Mouse (Mus musculus) embryonic facial prominence, embryonic 12.5 days (tissue): ENCODE results near the gene Srsf3. TPM values are rescaled to one million over a fixed set of nuclear protein-coding genes. Genes with fewer than 3 reads are reported as not detected.
A peak's percentile ranks its signal among the peaks of the same experiment; 100 is the strongest.
"Not testable (repeated sequence)": the region's sequence is repeated elsewhere in the genome, so short reads cannot be mapped to it uniquely, and the experiment has no call there.

Experiments used
- ATAC-seq: fragments of 200-750 bp; cut with Nextera tagmentation; 2 replicates; pipeline ENCODE4 v1.8.0; 2017; ENCODE audit not compliant: insufficient number of reproducible peaks, insufficient read depth, low FRiP score, low TSS enrichment
- H3K27ac ChIP-seq: fragments of 300-500 bp; sonication (generic); 2 replicates; pipeline ENCODE4 v1.5.1; 2016; ENCODE audit warnings: mild to moderate bottlenecking
- H3K27me3 ChIP-seq: fragments of 300-500 bp; sonication (generic); 2 replicates; pipeline ENCODE4 v1.6.1; 2016; ENCODE audit warnings: mild to moderate bottlenecking, moderate library complexity
- H3K36me3 ChIP-seq: fragments of 300-500 bp; sonication (generic); 2 replicates; pipeline ENCODE4 v1.6.1; 2016; ENCODE audit warnings: mild to moderate bottlenecking
- H3K4me1 ChIP-seq: fragments of 300-500 bp; sonication (generic); 2 replicates; pipeline ENCODE4 v1.6.1; 2016
- H3K4me2 ChIP-seq: fragments of 300-500 bp; sonication (generic); replicated peaks from 2 replicates; pipeline ENCODE4 v1.6.1; 2016; ENCODE audit warnings: mild to moderate bottlenecking, moderate library complexity
- H3K4me3 ChIP-seq: fragments of 300-500 bp; sonication (generic); 2 replicates; pipeline ENCODE4 v1.5.1; 2016; ENCODE audit warnings: mild to moderate bottlenecking
- H3K9ac ChIP-seq: fragments of 300-500 bp; sonication (generic); 2 replicates; pipeline ENCODE4 v1.6.1; 2016; ENCODE audit warnings: mild to moderate bottlenecking, moderate library complexity
- H3K9me3 ChIP-seq: fragments of 300-500 bp; sonication (generic); 2 replicates; pipeline ENCODE4 v1.6.1; 2016; ENCODE audit warnings: mild to moderate bottlenecking, moderate library complexity
- WGBS: fragments of 180-500 bp; shearing (Covaris S2); methylation state at CpG from one replicate; pipeline ENCODE4 v1.1.7; 2016; 5-methylcytosine and 5-hydroxymethylcytosine counted together
- polyA plus RNA-seq: library from polyadenylated mRNA; unstranded; fragments of >200 nt; fragmentation: Nextera tagmentation; extraction: Ambion mirVana; gene quantifications from 2 replicates; pipeline ENCODE4 v1.2.1, GENCODE M21; 2016

Srsf3 gene
- polyA plus RNA-seq, 1 experiment from 2014 or later, result 750 TPM

DNA sequence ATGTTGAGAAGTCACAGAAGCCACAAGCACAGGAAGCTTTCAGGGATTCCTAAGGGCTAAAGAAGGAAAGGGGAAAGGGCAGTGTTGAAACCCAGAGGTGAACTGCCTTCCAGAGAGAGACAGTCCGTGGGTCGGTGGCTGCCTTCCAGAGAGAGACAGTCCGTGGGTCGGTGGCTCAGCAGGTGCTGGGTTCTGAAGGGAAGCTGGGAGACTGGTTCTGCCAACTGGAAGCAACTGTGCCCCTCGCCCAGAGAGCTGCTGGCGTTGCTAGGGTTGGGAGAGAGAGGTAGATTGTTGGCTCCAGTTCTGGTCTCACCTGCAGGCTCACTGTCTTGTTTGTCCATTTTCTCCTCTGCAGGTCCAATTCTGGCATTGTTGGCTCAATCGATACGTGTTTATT is 26.1 kb downstream of the Srsf3 start:
- Histone ChIP-seq H3K36me3 (no peaks in the 10 kb centered on the region), H3K9ac (no peak overlapping the region), H3K9me3 (no peaks in the 10 kb centered on the region), H3K27me3 (no peaks in the 10 kb centered on the region), H3K27ac (no peak overlapping the region), H3K4me3 (no peak overlapping the region), H3K4me1 (peaks cover 36% of the 10 kb centered on the region), H3K4me2 (no peak overlapping the region)
- ATAC-seq, result no peak
- WGBS, result 83% methylated on average over 8 of the region's 8 CpGs

DNA sequence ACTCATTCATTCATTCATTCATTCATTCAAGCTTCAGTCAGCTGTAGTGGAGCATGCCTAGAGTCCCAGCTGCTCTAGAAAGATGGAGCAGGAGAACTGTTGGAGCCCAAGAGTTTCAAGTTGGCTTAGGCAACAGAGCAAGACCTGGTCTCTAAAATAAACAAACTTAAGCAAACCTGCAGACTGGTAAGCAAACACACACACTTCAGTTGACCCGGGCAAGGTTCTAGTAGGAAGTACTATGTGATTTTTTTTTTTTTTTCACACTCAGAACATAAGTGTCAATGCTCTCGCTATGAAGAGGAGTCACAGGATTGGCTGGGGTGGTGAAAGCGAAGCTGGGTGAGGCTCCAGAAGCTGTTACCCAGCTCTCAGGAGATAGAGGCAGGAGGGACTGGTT is 27.2 kb downstream of the Srsf3 start:
- Histone ChIP-seq H3K9ac (no peak overlapping the region), H3K4me1 (peaks cover 36% of the 10 kb centered on the region), H3K36me3 (no peaks in the 10 kb centered on the region), H3K4me3 (no peak overlapping the region), H3K9me3 (no peaks in the 10 kb centered on the region), H3K4me2 (no peak overlapping the region), H3K27me3 (no peaks in the 10 kb centered on the region), H3K27ac (no peak overlapping the region)
- ATAC-seq, result no peak
- WGBS, result 92% methylated on average over 3 of the region's 3 CpGs

GRCm38 (mm10) chr17:29060946-29061345 is 28.5 kb downstream of the Srsf3 start:
- ATAC-seq, result no peak
- Histone ChIP-seq H3K36me3 (no peaks in the 10 kb centered on the region), H3K9me3 (no peaks in the 10 kb centered on the region), H3K4me3 (no peak overlapping the region), H3K27me3 (no peaks in the 10 kb centered on the region), H3K4me1 (peaks cover 32% of the 10 kb centered on the region), H3K27ac (no peak overlapping the region), H3K4me2 (no peak overlapping the region), H3K9ac (no peak overlapping the region)
- WGBS, result 87% methylated on average over 9 of the region's 9 CpGs

DNA sequence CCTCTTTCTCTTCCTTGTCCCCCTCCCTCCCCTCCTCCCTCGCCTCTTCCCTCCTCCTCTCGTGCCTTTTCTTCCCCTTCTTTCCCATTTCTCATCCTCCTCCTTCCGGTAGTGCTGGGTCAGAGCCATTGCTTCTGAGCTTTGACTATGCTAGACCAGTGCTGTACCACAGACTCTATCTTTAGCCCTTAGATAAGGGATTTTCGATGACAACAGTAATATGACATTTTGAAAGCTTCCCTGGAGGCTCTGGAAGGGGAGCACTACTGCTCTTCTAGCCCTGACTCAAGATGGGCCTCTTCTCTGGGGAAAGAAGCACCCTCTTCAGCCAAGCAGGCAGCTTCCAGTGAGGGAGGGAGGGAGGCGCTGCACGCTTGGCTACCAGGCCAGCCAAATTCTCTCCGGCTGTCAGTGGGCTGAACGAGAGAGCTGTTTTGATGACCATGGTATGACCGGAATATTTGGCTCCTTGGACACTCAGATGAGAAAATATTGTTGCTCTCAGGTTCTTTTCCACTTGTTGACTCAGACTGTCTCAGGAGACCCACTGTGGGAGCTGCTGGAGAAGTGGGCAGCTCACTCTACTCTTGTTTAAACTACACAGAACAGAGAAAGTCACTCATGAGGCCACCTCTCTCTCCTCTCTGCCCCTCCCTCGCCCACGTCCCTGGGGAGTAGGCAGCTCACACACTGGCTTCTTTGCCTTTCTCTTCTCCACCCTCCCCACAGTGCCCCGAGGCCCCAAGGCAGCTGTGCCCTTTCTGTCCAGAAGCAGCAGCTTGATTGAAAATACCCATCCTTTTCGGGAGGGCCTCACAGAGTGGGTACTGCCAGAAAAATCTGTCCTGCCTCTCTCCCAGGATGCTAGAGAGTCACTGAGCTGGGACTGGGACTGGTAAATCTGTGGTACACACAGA is 29.9 kb downstream of the Srsf3 start:
- no peak for ATAC-seq
- no peaks in the 10 kb centered on the region for H3K9me3 ChIP-seq
- H3K4me1 ChIP-seq, result peaks cover 18% of the 10 kb centered on the region
- H3K4me2 ChIP-seq, result no peak overlapping the region
- no peak overlapping the region for H3K9ac ChIP-seq
- H3K36me3 ChIP-seq, result no peaks in the 10 kb centered on the region
- no peaks in the 10 kb centered on the region for H3K27me3 ChIP-seq
- peak overlapping the region; percentile 20 for H3K27ac ChIP-seq
- 36% methylated on average over 13 of the region's 13 CpGs for WGBS
- no peak overlapping the region for H3K4me3 ChIP-seq

DNA sequence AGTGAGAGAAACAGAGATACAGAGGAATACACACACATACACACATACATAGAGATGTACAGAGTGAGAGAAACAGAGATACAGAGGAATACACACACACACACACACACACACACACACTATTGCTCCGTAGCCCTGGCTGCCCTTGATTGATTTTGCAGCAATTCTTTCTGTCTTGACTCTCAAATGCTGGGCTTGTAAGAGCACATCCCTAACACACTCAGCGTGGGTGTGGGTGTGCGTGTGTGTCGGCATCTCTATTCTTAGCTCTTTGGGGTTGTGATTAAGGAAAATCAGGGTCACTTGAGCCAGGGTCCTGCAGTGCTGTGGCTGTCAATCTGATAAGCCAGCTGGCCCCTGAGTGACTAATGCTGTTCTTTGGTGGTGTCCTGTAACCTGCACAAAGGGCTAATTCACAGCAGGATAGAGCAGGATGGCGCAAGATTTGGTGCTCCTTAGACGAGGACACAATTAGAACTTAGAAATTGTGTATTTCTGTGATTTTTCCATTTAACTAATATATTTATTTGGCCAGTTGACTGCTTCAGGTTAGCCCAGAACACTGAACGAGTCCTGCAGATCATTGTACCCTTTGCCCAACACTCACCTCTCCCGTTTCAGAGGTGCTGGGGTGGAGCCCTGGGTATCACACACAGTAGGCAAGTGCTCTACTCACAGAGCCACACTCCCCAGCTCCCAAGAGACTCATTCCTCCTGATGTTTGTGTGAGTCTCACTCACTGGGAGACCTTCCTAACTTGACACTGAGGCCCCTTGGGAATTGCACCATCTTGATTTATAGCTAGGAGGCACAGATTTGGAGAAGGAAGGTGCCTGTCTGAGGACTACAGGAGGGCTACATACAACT is 30.9 kb downstream of the Srsf3 start:
- Histone ChIP-seq H3K9ac (no peak overlapping the region), H3K36me3 (no peaks in the 10 kb centered on the region), H3K4me3 (no peak overlapping the region), H3K27ac (peak overlapping the region; percentile 20; the same call in 1 of the 2 replicates), H3K9me3 (no peaks in the 10 kb centered on the region), H3K4me2 (no peak overlapping the region), H3K27me3 (no peaks in the 10 kb centered on the region), H3K4me1 (peaks cover 13% of the 10 kb centered on the region; the same call in 1 of the 2 replicates)
- no peak for ATAC-seq
- 38% methylated on average over 8 of the region's 8 CpGs for WGBS

DNA sequence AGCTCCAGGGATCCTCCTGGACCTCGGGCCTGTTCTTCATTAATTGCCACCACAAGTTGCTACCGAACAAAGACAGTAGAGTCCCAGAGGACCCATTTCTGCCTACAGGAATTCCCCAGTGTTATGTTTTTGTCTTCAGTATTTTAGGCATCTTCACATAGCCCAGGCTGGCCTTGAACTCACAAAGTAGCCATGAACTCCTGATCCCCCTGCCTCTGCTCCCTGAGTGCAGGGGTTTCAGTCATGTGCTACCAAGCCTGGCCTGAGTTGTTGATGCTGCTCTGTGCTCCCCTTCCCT is 31.5 kb downstream of the Srsf3 start:
- Histone ChIP-seq H3K9me3 (no peaks in the 10 kb centered on the region), H3K9ac (no peak overlapping the region), H3K4me3 (no peak overlapping the region), H3K36me3 (no peaks in the 10 kb centered on the region), H3K4me1 (peaks cover 13% of the 10 kb centered on the region; the same call in 1 of the 2 replicates), H3K27me3 (no peaks in the 10 kb centered on the region), H3K4me2 (no peak overlapping the region), H3K27ac (no peak overlapping the region)
- no peak for ATAC-seq
- WGBS, result 50% methylated on average over 2 of the region's 2 CpGs

- Histone ChIP-seq H3K4me1 (peaks cover 13% of the 10 kb centered on the region; the same call in 1 of the 2 replicates), H3K36me3 (no peaks in the 10 kb centered on the region), H3K27me3 (no peaks in the 10 kb centered on the region), H3K9me3 (no peaks in the 10 kb centered on the region), H3K4me3 (no peak overlapping the region), H3K27ac (no peak overlapping the region), H3K9ac (no peak overlapping the region), H3K4me2 (no peak overlapping the region)
- 77% methylated on average over 21 of the region's 21 CpGs for WGBS
- ATAC-seq, result no peak
Observed at GRCm38 (mm10) chr17:29065245-29065940, 33.0 kb downstream of the Srsf3 start.

GRCm38 (mm10) chr17:29065971-29066370 is 33.5 kb downstream of the Srsf3 start:
- no peaks in the 10 kb centered on the region for H3K27me3 ChIP-seq
- no peak overlapping the region for H3K9ac ChIP-seq
- H3K9me3 ChIP-seq, result no peaks in the 10 kb centered on the region
- H3K4me3 ChIP-seq, result no peak overlapping the region
- H3K27ac ChIP-seq, result no peak overlapping the region
- no peaks in the 10 kb centered on the region for H3K36me3 ChIP-seq
- peaks cover 13% of the 10 kb centered on the region; the same call in 1 of the 2 replicates for H3K4me1 ChIP-seq
- WGBS, result 94% methylated on average over 3 of the region's 3 CpGs
- no peak overlapping the region for H3K4me2 ChIP-seq
- no peak for ATAC-seq

DNA sequence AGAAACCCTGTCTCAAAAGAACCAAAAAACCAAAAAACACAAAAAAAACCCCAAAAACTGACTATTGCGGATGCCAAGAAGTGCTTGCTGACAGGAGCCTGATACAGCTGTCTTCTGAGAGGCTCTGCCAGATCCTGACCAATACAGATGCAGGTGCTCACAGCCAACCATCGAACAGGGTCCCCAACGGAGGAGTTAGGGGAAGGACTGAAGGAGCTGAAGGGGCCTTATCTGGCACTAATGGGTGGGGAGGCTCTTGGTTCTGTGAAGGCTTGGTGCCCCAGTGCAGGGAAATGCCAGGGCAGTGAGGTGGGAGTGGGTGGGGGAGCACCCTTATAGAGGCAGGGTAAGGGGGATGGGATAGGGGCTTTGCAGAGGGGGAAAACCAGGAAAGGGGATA is 35.0 kb downstream of the Srsf3 start:
- H3K4me3 ChIP-seq, H3K27me3 ChIP-seq, H3K27ac ChIP-seq, ATAC-seq, H3K4me2 ChIP-seq, H3K9ac ChIP-seq, H3K36me3 ChIP-seq, H3K9me3 ChIP-seq: not testable (repeated sequence)
- peaks cover 13% of the 10 kb centered on the region for H3K4me1 ChIP-seq
- WGBS, result 86% methylated on average over 3 of the region's 3 CpGs

GRCm38 (mm10) chr17:29067847-29068246 is 35.4 kb downstream of the Srsf3 start:
- 48% methylated on average over 5 of the region's 5 CpGs for WGBS
- H3K27me3 ChIP-seq, result no peaks in the 10 kb centered on the region

DNA sequence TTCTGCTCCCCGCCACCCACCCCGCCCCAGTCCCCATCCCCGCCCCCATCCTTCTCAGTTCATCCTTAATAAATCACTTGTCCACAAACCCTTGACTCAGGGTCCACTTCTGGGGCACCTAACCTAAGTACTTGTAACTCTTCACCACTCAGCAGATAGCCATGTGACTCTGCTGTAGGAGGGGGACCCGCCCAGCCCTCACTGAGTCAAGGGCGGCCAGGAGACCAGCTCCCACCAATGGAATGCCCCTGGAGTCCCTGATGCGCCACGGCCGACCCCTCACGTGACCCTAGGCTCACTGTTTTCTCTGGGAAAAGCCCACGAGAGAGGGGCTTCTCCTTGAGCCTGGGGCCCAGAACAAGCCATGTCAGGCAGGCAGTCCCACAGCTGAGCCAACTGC is 36.6 kb downstream of the Srsf3 start:
- no peak overlapping the region for H3K4me2 ChIP-seq
- no peak overlapping the region for H3K9ac ChIP-seq
- WGBS, result 54% methylated on average over 10 of the region's 10 CpGs
- no peaks in the 10 kb centered on the region for H3K9me3 ChIP-seq
- no peak overlapping the region for H3K27ac ChIP-seq
- peaks cover 15% of the 10 kb centered on the region for H3K4me1 ChIP-seq
- H3K36me3 ChIP-seq, result no peaks in the 10 kb centered on the region
- ATAC-seq, result no peak
- no peaks in the 10 kb centered on the region for H3K27me3 ChIP-seq
- H3K4me3 ChIP-seq, result no peak overlapping the region

More at GRCm38 (mm10) chr17:29067847-29068246, 35.4 kb downstream of the Srsf3 start:
- ATAC-seq, result no peak
- Histone ChIP-seq H3K9me3 (no peaks in the 10 kb centered on the region), H3K36me3 (no peaks in the 10 kb centered on the region), H3K9ac (no peak overlapping the region), H3K4me2 (no peak overlapping the region), H3K4me3 (no peak overlapping the region), H3K4me1 (peaks cover 10% of the 10 kb centered on the region), H3K27ac (no peak overlapping the region)
